Mouse (Mus musculus): ENCODE results near the gene Mndal.
"Not testable (repeated sequence)": the region's sequence is repeated elsewhere in the genome, so short reads cannot be mapped to it uniquely, and the experiment has no call there.

The Mndal gene

GRCm38 (mm10) chr1:173887026-173887787 is 55.1 kb downstream of the Mndal start:
- DNase-seq: not testable (repeated sequence)

GRCm38 (mm10) chr1:173880004-173880666 is 62.2 kb downstream of the Mndal start:
- peak; percentile 13 to 14 for DNase-seq

- DNase-seq: not testable (repeated sequence)
Observed at GRCm38 (mm10) chr1:173879225-173879987, 62.9 kb downstream of the Mndal start.

- not testable (repeated sequence) for DNase-seq
Observed at GRCm38 (mm10) chr1:173878264-173878663, 64.0 kb downstream of the Mndal start.

GRCm38 (mm10) chr1:173877125-173877524 is 65.2 kb downstream of the Mndal start:
- not testable (repeated sequence) for DNase-seq

GRCm38 (mm10) chr1:173868586-173868985 is 73.7 kb downstream of the Mndal start:
- DNase-seq: not testable (repeated sequence)

- no peak for DNase-seq
Observed at GRCm38 (mm10) chr1:173866504-173866903, 75.8 kb downstream of the Mndal start.

GRCm38 (mm10) chr1:173853711-173854110 is 88.6 kb downstream of the Mndal start:
- DNase-seq: not testable (repeated sequence)

- not testable (repeated sequence) for DNase-seq
Observed at GRCm38 (mm10) chr1:173852853-173853252, 89.4 kb downstream of the Mndal start.

GRCm38 (mm10) chr1:173846193-173846592 is 96.1 kb downstream of the Mndal start:
- DNase-seq: not testable (repeated sequence)

- DNase-seq: no peak
Observed at GRCm38 (mm10) chr1:173844754-173845153, 97.5 kb downstream of the Mndal start.

GRCm38 (mm10) chr1:173821481-173821803 is 120.8 kb downstream of the Mndal start:
- not testable (repeated sequence) for DNase-seq

GRCm38 (mm10) chr1:173820794-173821480 is 121.4 kb downstream of the Mndal start:
- not testable (repeated sequence) for DNase-seq

GRCm38 (mm10) chr1:173809294-173809693 is 133.0 kb downstream of the Mndal start:
- peak in 1 of 2 experiments; percentile 4 for DNase-seq

GRCm38 (mm10) chr1:173802689-173803281 is 139.5 kb downstream of the Mndal start:
- DNase-seq: not testable (repeated sequence)

GRCm38 (mm10) chr1:173802207-173802606 is 140.1 kb downstream of the Mndal start:
- not testable (repeated sequence) for DNase-seq

GRCm38 (mm10) chr1:173801791-173802190 is 140.5 kb downstream of the Mndal start:
- not testable (repeated sequence) for DNase-seq

All from thymus, postnatal 36 days (tissue).